Mouse (Mus musculus) adrenal gland, postnatal 14 days (tissue): ENCODE measurements around the gene Cdk5rap3. TPM values are rescaled to one million over a fixed set of nuclear protein-coding genes. Genes with fewer than 3 reads are reported as not detected.
A peak's percentile ranks its signal among the peaks of the same experiment; 100 is the strongest.

Source experiments
- DNase-seq: peaks from one replicate; pipeline ENCODE4 v3.0.0; 2021; ENCODE audit warnings: mixed read lengths
- total RNA-seq: library from RNA; stranded (reverse); gene quantifications from 2 replicates; pipeline ENCODE4 v1.2.3, GENCODE M21; 2021

The Cdk5rap3 gene
- total RNA-seq, 1 experiment from 2014 or later, result 48.6 TPM

DNA sequence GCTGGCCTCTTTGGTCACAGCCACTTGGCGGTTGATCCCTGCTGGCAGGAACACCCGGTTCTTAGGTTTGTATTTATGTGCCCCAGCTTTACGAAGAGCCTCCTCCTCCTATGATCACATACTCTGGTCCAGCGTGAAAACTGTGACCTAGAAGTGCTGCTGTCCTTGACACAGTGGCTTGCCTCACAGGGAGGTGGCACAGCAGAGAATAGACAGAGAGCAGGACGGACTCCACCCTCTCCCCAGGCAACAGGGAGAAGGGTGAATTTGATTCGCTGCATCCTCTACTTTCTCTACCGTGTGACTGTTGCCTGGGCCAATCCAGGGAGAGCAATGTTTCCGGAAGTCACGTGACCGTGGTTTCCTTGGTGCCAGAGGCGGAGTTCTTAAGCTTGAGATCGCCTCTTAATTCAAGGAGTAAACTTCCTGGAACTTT lies 18.6 kb upstream of the Cdk5rap3 start:
- peak; percentile 94 for DNase-seq

DNA sequence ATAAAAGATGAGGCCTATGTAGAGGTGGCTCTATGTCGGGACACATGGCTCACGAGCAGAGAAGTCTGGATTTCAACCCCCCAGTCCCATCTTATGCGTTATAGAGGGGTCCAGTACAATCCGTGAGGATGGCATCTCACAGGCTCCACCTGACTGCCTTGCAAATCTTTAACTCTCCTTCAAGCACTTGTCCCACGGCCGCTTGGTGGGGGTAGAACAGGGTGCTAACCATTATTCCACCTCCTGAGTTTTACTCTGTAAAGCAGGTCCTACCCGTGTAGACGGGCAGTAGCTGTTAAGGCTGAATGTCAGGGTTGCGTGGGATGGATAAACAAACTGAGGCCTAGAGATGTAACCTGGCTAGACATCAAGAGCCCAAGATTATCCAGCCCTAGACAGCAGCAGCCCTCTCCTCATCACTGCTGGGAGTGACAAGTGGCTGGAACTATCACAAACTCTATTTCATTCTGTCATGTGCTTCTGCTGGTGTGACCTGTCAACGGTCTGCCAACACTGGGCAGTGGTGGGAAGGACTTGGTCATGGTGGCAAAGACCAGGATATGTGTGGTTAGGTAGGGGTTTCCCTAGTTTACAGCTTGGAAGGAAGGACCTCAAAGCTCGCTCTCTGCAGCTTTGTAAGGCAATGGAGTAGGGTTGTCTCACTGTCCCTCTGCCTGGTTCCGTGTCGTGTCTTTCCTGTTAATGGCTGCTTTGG lies 17.4 kb upstream of the Cdk5rap3 start:
- DNase-seq, result no peak

DNA sequence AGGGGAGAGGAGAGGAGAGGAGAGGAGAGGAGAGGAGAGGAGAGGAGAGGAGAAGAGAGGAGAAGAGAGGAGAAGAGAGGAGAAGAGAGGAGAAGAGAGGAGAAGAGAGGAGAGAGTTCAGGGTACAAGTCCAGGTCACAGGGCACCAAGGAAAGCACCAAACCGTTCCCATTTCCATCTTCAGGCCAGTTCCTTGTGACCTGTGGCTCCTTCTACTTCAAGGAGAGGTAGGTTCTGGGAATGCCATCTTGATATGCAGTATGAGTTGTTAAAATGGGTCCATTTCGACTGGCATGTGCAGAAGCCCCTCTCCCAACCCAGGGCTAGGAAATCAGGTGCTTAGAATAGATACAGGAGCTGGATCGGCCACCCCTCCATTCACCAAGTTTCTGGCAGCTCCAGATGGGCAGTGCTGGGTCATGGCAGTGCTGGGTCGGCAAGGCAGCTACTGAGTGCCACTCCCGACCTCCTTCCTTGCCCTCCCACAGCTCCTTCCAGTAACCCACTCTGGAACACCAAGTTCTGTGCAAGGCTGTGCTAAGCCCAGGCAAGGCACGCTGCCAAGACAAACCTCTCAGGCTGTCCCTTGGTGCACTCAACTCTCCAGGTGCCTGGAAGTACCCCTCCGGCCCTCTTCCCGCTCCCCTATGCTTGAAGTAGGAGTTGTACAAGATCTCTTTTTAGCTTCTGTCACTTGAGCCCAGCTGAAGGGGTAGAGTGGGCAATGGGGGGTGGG lies 15.2 kb upstream of the Cdk5rap3 start:
- peak; percentile 61 for DNase-seq

DNA sequence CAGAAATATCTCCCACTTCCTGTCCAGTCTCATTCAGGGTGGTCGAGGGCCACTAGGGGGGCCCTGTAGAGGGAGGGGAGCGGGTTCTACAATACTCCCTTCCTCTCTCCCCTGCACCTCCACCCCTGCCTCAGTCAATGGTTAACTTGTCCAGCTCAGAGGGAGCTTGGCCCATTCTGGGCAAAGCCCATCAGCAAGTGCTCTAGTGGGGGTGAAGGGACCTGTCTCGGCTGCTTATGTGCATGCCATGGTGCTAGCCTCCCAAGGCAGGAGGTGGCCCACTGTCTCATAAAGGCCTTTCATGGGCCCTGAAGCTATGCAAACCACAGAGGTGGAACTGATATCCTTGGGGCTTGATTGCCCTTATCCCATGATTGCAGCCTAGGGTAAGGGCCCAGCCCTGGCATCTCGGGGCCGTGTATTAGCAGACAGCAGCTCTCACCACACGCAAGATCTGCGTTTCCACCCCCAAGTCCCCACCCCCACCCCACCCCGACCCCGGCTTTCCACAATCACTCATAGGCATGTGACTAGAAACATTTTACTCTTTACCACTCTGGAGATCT lies 13.6 kb upstream of the Cdk5rap3 start:
- DNase-seq, result no peak

DNA sequence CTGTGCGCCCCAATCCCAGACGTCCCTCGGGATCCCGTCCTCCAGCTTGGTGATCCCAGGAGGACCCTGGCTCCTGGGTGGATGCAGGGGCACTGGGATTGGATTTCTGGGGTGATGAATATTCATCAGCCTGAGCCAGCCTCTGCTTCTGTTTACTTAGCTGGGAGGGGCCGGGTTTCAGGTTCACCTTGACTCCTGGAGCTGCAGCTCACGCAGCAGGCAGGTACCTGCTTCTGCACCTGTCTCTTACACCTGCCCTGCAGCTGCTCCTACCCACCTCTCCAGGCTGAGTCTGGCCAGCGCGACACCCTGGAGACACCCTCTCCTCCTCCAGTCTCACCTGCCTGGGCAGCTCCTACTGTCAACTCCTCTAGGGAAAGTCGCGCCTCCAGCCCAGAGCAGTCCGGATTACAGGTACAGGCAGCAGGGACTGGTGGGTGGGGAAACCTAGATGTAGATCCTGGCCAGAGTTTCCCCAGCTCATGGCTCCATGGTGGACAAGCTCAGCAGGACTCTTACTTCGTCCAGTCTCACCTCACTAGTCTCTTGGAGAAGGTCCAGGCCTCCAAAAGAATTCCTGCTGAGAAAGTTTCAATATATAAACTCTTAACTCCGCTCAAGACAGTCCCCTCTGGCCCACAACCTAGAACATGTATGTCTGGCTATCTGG lies 12.9 kb upstream of the Cdk5rap3 start:
- no peak for DNase-seq

DNA sequence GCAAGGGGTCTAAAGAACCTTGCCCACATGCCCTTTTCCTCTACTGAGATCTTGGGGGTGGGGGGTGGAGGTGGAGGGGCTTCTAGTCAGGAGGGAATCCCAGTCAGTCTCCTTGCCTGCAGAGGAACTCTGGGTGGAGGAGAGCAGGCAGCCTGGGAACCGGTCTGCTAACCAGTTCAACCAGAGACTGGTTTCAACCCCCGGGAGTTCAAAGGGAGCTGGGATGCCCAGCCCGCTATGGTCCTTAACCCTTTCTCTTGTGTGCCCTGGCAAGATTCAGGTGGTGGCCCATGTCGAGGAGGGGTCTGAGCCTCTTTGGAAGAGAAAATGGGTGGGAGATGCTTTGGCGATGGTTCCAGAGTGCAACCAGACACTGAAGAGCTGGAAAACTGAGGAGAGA lies 12.4 kb upstream of the Cdk5rap3 start:
- DNase-seq, result no peak

DNA sequence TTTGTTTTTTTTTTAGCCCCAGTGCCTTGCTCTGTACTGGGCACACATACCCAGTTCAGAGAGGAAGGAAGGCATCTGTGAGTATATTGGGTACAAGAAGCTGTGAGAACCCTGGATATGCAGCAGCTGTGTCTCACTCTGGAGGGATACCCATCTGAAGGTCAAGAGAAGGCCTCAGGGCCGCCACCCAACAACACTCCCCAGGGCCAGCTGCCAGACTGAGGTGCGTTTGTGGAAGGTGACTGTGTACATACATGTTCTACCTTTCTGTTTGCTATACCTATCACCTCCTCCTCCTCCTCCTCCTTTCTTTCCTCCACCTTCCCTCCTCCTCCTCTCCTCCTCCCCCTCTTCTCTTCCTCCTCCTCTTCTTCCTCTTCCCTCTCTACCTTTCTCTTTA lies 11.8 kb upstream of the Cdk5rap3 start, which contains the start of gene Prr15l:
Gene Prr15l (plus strand): TSS at position 17 of the 400 bp plus-strand sequence.
- DNase-seq, result no peak

DNA sequence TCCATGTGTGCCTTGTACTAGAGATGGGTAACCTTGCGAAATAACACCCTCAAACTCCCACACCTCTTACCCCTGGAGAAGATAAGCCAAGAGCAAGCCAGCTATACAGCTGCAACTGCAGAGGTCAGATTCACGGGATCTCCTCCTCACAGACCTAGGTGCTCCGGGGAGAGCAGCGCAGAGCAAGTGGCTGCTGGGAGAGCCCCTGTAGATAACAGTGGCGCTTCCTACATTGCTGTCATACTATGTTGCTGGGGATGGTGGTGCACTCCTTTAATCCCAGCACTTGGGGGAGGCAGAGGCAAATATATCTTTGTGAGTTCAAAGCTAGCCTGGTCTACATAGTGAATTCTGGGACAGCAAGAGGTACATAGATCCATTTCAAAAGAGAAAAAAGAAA lies 10.3 kb upstream of the Cdk5rap3 start:
- no peak for DNase-seq

DNA sequence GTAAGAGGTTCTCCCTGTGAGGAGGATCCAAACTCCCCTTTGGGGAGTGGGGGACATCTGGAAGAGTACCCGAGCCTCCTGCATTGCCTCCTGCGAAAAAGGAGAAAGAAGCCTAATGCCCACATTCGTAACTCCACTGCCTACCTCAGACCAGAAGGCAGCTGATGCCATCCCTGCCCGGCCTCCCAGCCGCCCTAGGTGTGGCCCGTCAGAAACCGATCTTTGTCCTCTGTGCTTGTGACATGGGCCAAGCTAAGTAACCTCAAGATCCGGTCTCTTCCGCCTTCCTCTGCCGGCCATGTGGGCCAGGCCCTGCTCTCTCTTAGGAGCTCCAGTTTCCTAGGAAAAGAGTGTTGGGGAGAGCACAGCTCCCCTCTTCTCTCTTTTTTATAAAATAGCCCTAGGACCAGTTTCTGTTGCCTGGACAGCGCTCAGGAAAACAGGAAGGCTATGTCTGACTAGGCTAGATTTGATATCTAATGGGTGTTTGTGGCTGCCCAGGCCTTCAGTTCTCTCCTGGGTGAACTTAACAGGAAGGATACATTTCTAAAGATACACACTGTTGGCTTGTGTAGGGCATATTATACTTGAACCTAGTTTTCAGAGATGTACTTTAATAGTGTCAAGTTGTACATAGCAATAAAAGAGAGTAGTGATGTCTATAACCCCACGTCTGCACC lies 9.3 kb upstream of the Cdk5rap3 start:
- DNase-seq, result no peak

DNA sequence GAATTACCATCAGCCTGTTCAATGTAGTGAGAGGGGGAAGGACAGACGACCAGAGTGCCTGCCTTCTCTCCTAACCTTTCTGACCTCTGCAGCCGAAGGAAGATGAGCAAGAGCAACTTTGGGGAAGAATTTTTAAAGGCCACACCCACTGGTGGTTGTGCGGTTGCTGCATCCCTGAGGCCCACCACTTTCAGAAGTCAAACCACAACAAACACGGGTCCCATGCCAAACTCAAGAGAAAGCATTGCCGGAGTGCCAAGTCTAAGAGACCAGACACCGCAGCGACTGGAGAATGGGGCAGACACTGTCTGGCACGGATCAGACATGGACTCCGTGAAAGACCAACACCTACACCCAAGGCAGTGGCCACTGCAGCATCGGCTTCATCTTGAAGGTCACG lies 8.6 kb upstream of the Cdk5rap3 start:
- no peak for DNase-seq

DNA sequence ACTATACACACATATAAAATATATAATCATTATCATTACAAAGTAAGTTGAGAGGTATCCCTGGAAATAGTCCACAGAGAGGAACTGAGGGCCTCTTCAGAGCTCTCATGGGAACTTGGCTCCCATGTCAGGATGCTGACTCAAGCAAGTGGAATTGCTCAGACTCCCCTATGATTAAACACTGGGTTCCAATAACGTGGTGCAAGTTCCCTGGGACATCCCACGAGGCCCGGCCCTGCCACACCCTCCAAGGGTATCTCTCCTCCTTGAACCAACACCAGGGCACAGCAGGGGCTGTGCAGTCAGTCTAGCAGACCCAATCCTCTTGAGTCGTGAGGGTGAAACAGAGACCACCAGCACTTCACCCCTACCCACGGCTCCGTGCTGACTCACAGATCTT lies 2.7 kb upstream of the Cdk5rap3 start:
- no peak for DNase-seq

DNA sequence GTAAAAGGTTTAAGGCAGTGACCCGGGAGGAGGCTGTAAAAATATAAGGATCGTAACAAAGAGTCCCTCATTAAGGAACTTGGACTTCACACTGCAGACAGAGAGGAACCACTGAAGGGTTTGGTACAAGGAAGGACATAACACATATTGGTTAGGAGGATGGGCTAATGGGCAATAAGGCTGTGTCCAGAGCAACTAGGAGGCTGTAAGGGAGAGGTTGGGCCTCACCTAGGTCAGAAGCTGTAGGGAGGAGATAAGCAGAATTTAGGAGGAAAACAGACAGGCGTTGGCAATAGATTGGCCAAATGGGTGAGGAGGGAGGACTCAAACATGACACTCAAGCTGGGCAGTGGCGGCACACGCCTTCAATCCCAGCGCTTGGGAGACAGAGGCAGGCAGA lies 1.1 kb upstream of the Cdk5rap3 start:
- DNase-seq, result no peak

DNA sequence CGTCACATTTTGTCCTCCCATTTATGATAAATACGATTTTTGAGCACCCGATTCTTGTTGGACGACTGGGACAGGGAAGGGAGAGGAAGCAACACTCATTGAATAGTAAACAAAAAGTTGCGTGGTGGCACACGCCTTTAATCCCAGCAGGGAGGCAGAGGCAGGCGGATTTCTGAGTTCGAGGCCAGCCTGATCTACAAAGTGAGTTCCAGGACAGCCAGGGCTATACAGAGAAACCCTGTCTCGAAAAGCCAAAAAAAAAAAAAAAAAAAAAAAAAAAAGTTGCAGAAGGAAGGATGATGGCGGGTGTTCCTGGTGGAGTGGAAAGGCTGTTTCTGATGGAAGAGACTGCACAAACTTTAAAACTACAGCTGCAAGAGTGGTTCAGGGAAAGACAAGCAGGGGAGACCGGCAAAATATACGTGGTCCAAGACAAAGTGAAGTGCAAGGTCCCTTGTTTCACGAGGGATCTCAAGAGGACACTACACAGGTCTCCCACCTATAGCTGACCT lies 645 bp upstream of the Cdk5rap3 start:
- DNase-seq, result no peak

DNA sequence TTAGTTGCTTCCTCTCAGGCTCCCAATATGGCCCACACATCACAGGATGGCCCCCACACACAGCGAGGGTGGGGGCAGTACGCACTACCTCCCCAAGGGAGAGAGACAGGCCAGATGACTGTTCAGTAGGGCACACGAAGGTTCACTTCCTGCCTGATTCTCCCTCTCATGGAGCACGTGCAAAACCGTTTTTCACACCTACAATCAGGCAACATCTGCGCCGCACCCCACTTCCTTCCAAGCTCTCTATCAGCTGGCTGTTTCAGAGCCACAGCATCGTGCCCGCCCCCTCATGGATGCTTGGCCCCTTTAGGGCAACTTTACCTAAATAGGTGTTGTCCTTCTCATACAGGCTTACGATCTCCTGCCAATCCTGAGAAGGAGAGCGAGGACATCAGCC lies 3.6 kb downstream of the Cdk5rap3 start:
- no peak for DNase-seq

DNA sequence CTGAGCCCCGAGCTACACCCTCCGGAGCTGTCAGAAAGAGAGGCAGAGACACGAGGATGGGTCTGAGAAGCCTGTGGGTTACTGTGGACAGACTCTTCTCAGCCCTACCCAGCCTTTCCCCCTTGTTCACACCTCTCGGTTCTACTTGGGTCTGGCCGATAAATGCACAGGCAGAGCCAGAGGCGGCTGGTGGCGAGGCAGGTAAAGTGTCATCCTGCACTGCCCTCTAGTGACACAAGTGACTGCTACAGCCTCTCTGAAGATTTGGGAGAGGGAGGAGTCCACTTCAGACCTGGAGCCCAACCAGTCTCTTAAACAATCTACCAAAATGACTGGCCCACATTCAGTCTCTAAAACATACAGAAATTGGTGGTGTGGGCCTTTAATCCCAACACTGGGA lies 6.3 kb downstream of the Cdk5rap3 start:
- peak; percentile 85 for DNase-seq

DNA sequence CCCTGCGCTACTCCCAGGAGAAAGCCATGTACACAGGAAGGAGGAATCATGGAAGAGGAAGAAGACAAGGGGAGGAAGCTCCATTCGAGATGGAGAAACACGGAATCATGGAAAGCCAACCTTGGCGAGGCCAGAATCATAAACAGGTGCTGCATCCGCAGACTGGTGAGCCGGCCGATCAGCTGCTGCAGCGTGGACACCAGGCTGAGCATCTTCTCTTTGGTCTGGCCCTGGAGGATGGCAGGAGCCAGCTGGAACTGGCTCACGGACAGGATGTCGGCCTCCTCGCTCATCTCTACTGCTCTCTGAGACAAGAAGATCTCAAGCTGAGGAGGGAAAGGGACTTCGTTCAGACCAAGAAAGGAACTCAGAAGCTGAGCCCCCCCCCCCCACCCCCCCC lies 7.7 kb downstream of the Cdk5rap3 start:
- no peak for DNase-seq

DNA sequence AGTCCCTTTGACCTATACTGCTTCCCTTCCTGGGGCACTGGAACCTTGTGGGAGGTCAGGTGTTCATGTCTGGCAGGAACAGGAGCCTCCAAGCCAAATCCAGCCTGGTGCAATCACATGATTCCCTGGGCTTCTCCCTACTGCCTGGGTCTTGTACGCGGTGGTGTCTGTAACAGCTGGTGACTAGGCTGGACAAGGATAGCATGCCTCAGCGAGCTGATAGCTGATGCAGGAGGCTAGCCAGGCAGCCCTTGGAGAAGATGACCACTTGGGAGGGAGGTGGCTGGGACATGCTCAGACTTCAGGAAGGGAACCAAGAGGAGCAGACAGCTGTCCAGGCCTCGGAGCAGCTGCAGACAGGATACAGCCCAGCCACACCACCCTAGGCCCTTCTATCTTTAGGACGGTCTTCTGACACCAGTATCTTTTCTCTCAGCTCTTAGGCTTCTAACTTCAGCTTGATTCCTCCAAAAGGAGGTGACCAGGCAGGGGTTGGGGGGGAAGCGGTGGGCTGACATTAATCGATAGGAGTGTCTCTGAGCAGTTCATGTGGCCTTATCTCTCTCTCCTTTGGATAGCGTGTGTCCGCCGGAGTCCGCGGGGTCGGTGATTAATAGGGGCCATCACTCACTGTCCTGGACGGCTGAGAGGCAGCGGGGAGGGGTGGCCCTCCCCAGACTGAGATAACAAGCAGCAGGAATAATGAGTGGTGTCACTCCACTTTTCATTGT lies 9.7 kb downstream of the Cdk5rap3 start:
- peak; percentile 50 for DNase-seq

DNA sequence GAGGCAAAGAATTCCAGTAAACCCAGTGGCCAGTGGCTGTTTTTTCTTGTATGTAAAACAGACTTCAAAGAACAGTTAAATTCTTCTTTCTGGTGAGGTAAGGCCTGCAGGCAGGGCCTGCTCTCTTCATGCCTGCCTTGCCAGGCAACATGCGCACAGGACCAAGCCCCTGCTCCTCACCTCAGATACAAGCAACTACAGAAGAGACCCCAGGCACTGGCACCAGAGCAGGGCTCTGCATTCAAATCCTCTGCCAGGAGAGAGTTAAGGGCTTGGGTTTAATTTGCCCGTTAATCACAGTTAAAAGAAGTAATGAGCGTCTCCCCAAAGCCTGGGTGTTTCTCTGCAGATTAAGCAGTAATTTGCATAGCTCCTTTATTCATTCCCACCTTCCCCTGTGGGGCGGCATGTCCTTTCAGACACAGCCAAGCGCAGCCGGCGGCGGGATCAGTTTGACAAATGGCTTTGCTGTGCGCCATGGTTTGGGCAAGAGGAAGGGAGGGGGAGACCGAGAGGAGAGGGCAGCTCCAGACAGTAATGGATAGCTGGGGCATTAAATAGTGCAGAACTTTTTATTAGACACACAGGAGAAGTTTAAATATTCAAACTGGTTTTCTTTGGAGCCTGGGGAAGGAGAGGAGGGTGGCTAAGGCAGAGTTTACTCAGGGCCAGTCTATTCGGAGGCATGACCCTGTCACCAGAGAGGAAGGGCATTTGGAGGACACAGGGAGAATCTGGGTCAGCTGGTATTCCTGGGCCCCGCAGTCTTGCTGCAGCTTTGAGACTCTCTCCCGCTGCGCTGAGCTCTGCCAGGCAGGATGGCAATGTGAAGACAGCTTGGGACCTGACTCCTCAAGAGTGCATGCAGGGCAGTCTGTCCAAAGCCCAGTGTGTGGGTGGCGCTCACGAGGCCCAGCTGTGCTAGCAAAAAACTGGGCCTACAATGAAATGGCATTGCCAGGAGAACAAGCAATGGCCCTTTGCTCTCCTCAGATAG lies 13.4 kb downstream of the Cdk5rap3 start:
- DNase-seq, result peak; percentile 62

DNA sequence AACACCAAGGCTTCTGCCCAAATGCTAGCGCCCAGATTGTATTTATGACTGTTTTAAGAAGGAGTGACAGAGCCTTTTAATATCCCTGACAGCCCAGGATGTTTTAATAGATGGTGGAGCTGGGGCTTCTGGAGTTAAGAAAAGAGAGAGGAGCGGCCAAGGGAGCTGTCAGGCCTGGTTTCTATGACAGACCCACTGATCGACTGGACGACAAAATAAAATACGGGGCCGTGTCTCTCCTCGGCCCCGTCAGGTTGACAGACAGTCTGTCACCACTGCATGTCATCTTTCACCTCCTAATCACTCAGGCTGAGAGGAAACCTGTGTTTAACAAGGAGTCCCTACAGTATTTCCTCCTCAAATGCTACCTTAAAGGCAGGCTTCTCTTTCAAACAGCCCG lies 15.0 kb downstream of the Cdk5rap3 start:
- no peak for DNase-seq
